Mouse (Mus musculus): ENCODE results near the gene Smug1. TPM values are rescaled to one million over a fixed set of nuclear protein-coding genes. Genes with fewer than 3 reads are reported as not detected.
A peak's percentile ranks its signal among the peaks of the same experiment; 100 is the strongest.

The Smug1 gene
- total RNA-seq, 2 experiments from 2014 or later = 12.7 to 14.1 TPM

DNA sequence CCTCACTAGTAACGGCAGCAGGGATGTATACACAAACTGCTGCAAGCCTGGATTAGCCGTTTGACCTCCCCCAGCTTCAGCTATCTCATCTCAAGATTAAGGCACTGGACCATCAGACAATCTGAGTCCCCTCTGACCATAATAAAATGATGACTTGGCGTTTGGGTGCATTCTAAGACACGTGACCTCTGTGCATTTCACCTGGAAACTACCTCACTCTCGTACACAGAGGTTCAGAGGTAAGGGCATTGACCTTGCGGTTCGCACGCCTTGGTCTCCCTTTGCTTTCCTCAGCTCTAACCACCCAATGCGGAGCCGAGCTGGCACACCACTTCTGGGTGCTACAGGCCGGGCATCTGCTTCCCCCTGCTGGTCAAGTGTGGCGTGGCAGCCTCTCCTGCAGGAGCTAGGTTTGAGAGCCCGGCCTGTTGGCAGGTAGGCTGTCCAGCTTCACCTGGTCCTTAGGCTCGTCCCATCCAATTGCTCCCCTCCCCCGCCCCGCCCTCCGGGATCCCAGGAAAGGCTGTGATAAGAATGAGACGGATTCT is 10.1 kb upstream of the Smug1 start:
- DNase-seq = peak; percentile 94

DNA sequence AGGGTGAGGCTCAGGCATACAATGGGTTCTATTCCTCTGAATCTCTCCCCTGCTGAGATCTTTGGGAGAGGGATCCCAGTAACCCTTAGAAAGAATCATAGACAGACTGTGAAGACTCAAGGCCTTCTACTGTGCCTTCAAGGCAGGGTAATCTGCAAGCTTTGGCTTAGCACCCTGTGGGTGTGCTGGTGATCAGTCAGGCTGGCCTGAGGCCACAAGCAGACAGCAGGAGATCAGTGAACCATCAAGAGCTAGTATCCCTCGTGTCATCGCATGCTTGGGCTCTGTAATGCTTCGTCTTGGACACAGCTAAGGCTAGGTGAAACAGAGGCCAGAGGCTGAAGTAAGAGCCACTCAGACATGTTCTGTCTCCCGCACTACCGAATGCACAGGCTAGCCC is 6.4 kb upstream of the Smug1 start:
- no peak for DNase-seq

DNA sequence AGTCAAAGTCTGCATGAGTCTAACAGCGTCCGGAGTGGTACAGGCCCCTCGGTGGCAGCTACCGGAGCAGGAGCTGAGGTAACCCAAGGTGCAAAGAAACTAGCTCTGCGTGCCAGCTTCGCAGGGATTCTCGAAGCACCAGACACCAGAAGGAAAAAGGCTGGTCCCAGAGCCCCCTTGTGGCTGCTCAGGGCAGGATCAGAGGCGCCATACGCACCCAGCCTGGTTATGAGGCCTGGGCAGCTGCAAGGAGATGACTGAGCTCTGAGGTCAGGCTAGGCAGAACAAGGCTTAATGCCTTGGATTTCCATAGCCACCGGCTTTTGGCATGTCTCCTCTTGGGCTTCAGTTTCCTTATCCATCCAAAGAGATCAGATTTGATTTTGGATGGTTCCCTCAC is 5.6 kb upstream of the Smug1 start:
- DNase-seq = peak; percentile 75

GRCm38 (mm10) chr15:103171276-103171675 is 4.4 kb upstream of the Smug1 start:
- no peak for DNase-seq

DNA sequence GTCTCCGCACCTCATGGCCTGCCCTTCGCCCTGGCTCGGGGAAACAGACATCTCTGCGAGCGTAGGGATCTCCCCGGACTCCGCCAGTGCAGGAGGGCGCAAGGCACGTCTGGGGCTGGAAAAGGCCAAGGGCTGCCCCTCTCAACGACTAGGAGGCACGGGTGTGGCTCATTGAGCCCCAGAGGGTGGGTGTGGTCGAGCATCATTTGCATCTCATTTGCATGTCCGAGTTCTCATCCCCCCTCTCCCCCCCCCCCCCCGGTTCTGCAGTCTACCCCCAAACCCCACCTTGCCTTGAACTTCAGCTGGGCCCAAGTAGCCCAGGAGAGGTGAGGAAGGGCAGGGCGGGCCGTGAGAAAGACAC is 3.4 kb upstream of the Smug1 start:
- DNase-seq = no peak

DNA sequence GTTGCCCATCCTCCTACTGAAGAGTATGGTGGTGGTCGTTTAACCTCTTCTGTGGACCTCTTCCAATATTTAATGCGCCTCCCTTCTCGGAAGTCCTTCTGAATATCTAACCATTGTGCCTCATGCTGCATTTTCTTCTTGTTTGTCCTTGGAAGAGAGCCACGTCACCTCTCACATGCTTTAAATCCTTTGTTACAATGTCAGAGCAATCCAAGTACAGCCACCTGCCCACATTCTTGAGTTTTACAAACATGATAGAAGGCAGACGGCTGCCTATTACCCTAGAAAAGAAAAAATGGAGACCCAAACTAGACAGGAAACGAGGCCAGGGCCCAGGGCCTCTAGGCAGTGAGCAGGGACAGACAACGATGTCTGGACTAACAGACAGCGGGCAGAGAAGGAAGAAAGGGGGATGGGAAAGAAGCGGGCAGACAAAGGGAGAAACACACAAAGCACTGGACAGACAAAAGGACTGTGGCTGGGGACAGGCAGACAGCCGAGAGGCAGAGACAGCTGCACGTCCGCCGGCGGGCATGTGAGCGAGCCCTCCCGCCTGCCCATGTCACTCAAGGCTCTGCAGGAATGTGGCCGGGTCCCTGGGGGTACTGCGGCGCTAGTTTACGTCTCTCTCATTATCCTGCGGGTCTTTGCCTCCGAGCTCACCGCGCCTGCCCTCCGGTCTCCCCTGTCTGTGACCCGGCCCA is 2.9 kb upstream of the Smug1 start:
- no peak for DNase-seq

DNA sequence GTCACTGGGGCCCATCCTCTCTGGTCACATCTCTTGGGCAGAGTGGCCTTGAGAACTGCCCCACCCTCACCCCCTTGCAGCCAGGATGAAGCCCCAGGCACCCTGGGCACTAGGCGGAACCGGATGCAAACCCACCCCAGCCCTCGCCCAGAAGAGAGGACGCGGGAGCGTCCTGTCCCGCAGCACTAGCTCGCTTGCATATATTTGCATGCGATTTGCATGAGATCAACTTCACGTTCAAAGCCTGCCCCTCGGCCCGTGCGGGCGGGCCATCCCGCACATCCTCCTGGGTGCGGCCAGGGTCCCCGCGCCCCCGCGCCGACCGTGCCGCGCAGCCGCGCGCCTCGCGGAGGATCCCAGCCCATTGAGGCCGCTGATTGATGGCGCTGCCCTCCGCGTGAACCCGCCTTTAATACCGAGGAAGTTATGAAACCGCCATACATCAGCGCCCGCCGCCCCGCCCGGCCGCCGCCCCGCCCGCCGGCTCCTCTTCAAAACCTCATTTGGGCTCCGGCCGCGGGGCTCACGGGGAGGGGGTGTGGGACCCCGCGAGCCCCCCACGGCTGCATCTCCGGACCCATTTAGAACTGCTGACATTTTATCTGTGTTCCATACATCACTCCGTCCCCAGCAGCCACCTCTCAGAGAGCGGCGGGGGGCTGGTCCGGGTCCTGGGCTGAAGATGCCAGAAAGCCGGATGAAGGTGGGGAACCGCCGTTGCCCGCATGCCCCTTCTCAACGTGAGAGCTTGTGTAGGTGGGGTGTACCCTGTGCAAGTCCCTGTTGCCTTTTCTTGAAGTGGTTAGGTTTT is 2.1 kb upstream of the Smug1 start:
- no peak for DNase-seq

GRCm38 (mm10) chr15:103167786-103168185 is 894 bp upstream of the Smug1 start:
- no peak for DNase-seq

DNA sequence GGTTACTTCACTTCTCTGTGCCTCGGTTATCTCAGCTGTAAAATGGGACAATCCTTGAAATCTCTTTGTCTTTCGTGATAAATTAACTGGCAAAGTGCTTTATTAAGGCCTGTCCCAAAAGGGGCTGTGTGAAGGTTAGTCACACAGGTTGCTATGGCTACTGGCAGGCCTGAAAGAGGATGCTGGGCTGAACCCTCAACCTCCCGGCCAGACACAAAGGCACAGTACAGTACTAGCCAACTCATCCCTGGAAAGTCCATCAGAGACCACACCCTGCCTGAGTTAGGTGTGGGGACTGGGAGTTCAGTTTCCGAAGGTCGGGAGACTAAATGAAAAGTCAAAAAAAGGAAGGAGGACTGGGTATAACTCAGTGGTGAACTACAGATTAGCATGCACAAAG is 968 bp downstream of the Smug1 start:
- DNase-seq = no peak

- DNase-seq = peak; percentile 94
These were observed 1.5 kb downstream of the Smug1 start for GRCm38 (mm10) chr15:103165379-103165778.

DNA sequence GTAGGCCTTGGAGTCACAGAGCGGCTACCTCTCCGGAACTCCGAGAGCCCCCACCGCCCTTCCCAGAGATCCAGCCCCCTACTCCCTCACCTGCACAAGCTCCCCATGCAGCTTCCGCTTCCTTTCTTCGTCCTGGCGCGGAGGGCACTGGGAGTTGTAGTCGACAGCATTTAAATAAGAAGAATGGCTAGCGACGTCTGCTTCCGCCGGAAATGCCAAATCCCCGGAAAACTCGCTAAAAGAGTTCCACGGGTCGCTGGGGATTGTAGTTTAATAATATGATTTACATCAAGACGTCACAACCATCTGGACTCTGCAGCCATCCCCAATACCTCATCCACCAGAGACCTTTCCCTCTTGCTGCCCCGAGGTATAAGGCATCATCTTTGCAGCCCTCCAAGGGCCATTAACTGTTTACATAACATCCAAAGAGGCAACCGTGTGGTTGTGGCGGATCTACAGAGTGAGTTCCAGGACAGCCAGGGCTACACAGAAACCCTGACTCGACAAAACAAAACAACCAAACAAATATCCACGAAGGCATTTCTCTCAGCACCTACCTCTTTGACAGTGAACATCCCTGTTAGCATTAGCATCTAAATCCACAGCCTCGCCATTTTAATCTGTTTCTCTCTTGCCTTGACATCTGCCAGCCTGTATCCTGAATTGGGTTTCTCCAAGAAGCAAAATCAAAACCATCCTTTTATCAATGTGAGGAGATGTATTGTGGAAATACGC is 3.5 kb downstream of the Smug1 start:
- DNase-seq = peak; percentile 89

DNA sequence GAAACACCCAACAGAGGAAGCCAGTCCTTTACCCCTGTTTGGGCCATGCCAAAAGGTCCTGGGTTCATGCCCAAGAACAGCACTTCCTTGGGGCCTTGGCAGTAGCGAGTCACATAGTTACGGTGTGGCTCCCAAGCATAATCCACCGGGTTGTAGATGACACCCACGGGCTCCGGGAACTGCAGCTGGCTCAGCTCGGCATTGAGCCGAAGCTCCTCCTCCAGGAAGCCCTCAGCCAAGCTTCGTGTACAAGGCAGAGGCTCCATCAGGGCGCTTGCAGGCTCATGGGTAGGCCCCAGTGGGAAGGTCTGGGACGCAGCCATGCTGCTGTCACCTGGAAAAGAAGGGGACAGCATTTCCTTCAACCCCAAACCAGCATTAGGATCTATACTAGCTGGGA is 9.3 kb downstream of the Smug1 start:
- DNase-seq = no peak

GRCm38 (mm10) chr15:103156890-103157289 is 10.0 kb downstream of the Smug1 start:
- DNase-seq = no peak

GRCm38 (mm10) chr15:103155366-103156321 is 11.2 kb downstream of the Smug1 start:
- DNase-seq = no peak

DNA sequence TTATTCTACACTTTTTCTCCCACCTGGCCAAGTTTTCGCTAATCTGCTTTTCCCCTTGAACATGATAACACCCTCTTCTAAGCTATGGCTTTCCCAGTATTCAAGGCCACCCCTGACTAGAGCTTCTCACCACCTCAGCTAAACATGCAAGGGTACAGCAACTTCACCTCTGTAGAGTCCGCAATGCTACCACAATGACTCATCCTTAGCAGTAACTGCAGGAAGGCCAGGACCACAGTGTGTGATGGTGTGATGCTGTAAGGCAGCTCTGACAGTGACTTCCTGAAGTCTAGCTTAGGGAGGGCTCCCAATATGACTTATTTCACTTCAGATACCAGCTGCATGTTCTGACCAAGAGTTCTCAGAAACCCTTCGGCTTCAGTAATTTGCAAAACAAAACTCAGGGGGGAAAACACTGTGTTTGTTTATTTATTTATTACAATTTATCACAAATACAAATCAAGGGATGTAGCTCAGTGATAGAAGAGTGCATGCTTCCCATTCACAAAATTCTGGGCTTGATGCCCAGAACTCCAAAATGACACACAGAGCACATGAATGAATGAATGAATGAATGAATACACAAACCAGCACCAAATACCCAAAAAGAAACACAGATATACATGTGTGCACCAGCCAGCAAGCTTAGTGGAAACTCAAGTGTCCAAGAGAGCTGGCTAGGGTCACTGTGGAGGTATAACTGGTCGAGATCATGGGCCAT is 13.8 kb downstream of the Smug1 start:
- no peak for DNase-seq

- no peak for DNase-seq
These were observed 14.5 kb downstream of the Smug1 start for GRCm38 (mm10) chr15:103152371-103152770.

GRCm38 (mm10) chr15:103147779-103148178 is 19.1 kb downstream of the Smug1 start:
- DNase-seq = no peak

- no peak for DNase-seq
These were observed 19.5 kb downstream of the Smug1 start for GRCm38 (mm10) chr15:103147422-103147690.

- peak; percentile 32 for DNase-seq
These were observed 20.1 kb downstream of the Smug1 start for GRCm38 (mm10) chr15:103146627-103147421.

DNA sequence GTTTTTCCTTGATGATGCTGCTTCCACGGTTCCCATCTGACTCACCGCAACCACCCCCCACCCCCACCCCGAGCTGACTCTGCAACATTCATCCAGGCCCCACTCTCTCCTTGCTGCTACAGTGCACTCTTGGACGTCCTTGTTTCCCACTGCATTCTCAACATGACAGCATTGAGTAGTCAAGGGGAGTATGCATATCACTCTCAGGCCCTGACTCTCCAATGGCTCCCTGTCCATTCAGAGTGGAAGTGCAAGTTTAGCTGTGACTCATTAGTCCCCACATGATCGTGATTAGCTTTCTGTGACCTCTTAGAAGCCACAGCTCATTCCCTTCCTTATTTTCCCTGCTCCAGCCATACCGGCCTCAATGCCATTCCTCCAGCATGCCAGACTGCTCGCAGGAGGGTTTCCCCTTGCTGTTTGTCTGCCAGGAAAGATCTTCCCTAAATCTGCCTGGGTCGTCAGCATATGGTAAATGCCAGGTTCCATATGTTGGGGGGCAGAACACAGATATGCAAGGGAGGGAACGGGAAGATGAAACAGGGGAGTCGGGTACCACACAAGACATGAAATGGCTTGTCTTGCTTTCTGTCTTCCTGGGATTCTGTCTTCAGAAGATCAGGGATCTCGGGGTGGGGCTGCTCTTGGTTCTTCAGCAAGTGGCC is 21.1 kb downstream of the Smug1 start:
- DNase-seq = no peak

All from heart, postnatal 4 days (tissue).